Mouse (Mus musculus): ENCODE results near the gene Herc2. TPM values are rescaled to one million over a fixed set of nuclear protein-coding genes. Genes with fewer than 3 reads are reported as not detected.
A peak's percentile ranks its signal among the peaks of the same experiment; 100 is the strongest.

Gene Herc2
- polyA plus RNA-seq, 3 experiments from 2014 or later = 17.6 to 34.1 (median 20.7) TPM

- no peak for ATAC-seq
Measured at GRCm38 (mm10) chr7:56071724-56072123, 21.7 kb downstream of the Herc2 start.

- no peak for ATAC-seq
Measured at GRCm38 (mm10) chr7:56083034-56083433, 33.0 kb downstream of the Herc2 start.

- no peak for ATAC-seq
Measured at GRCm38 (mm10) chr7:56089097-56089496, 39.1 kb downstream of the Herc2 start.

- ATAC-seq = no peak
Measured at GRCm38 (mm10) chr7:56091445-56091844, 41.4 kb downstream of the Herc2 start.

GRCm38 (mm10) chr7:56102293-56102847, 52.4 kb downstream of the Herc2 start:
- ATAC-seq = no peak

- no peak for ATAC-seq
Measured at GRCm38 (mm10) chr7:56112999-56113398, 63.0 kb downstream of the Herc2 start.

- no peak for ATAC-seq
Measured at GRCm38 (mm10) chr7:56114148-56114547, 64.2 kb downstream of the Herc2 start.

- ATAC-seq = no peak
Measured at GRCm38 (mm10) chr7:56120968-56121367, 71.0 kb downstream of the Herc2 start.

GRCm38 (mm10) chr7:56121425-56121824, 71.4 kb downstream of the Herc2 start:
- no peak for ATAC-seq

GRCm38 (mm10) chr7:56128080-56128479, 78.1 kb downstream of the Herc2 start:
- no peak for ATAC-seq

GRCm38 (mm10) chr7:56129577-56129976, 79.6 kb downstream of the Herc2 start:
- ATAC-seq = no peak

- peak; percentile 75 for ATAC-seq
Measured at GRCm38 (mm10) chr7:56131548-56131947, 81.6 kb downstream of the Herc2 start.

- ATAC-seq = no peak
Measured at GRCm38 (mm10) chr7:56138706-56139105, 88.7 kb downstream of the Herc2 start.

GRCm38 (mm10) chr7:56146424-56146823, 96.4 kb downstream of the Herc2 start:
- no peak for ATAC-seq

GRCm38 (mm10) chr7:56148925-56149324, 98.9 kb downstream of the Herc2 start:
- no peak for ATAC-seq

- no peak for ATAC-seq
Measured at GRCm38 (mm10) chr7:56151885-56152676, 102.1 kb downstream of the Herc2 start.

- ATAC-seq = no peak
Measured at GRCm38 (mm10) chr7:56153161-56153560, 103.2 kb downstream of the Herc2 start.

GRCm38 (mm10) chr7:56153625-56154024, 103.6 kb downstream of the Herc2 start:
- ATAC-seq = no peak

- ATAC-seq = no peak
Measured at GRCm38 (mm10) chr7:56163316-56163715, 113.3 kb downstream of the Herc2 start.

- no peak for ATAC-seq
Measured at GRCm38 (mm10) chr7:56168713-56169112, 118.7 kb downstream of the Herc2 start.

GRCm38 (mm10) chr7:56177371-56177770, 127.4 kb downstream of the Herc2 start:
- ATAC-seq = no peak

- no peak for ATAC-seq
Measured at GRCm38 (mm10) chr7:56191041-56191440, 141.0 kb downstream of the Herc2 start.

GRCm38 (mm10) chr7:56191661-56192060, 141.7 kb downstream of the Herc2 start:
- ATAC-seq = no peak

- ATAC-seq = no peak
Measured at GRCm38 (mm10) chr7:56201483-56202218, 151.7 kb downstream of the Herc2 start.

Measured in inflammation-experienced regulatory T-cells, adult 6 months (primary cell).